Mouse (Mus musculus): Measurements from ENCODE around the gene Gsx2. TPM values are rescaled to one million over a fixed set of nuclear protein-coding genes. Genes with fewer than 3 reads are reported as not detected.

Gsx2 gene
- polyA plus RNA-seq (2021; fragmentation: Nextera tagmentation) = 0.46 and 0.48 TPM in 2 replicates
- long read RNA-seq, experiment 1 = 0 reads
- long read RNA-seq, experiment 2, partial matches to known transcripts = 0 of 2 reads
- long read RNA-seq, experiment 2, other reads (novel, unspliced or antisense) = 1 of 2 reads

GRCm38 (mm10) chr5:75075383-75075941 is at the start of gene Gsx2:
Gene Gsx2 (plus strand): TSS chr5:75075601.

GRCm38 (mm10) chr5:75044310-75044904 is 31.0 kb upstream of the Gsx2 start, which contains the start of gene Chic2:
Gene Chic2 (minus strand): TSS chr5:75044774.

Other genes with a start within 250 kb of the Gsx2 start
- gene Chic2, start 30.8 kb upstream of the Gsx2 start, polyA plus RNA-seq (2021; fragmentation: Nextera tagmentation) = 4.2 and 5.9 TPM in 2 replicates
- 12.4 and 12.5 TPM in 2 replicates for gene Pdgfra, start 76.7 kb downstream of the Gsx2 start, polyA plus RNA-seq (2021; fragmentation: Nextera tagmentation)